Mouse (Mus musculus): ENCODE data around the gene Tmem59l. TPM values are rescaled to one million over a fixed set of nuclear protein-coding genes. Genes with fewer than 3 reads are reported as not detected.

Gene Tmem59l
- polyA plus RNA-seq, 1 experiment from 2014 or later: 61.5 TPM

DNA sequence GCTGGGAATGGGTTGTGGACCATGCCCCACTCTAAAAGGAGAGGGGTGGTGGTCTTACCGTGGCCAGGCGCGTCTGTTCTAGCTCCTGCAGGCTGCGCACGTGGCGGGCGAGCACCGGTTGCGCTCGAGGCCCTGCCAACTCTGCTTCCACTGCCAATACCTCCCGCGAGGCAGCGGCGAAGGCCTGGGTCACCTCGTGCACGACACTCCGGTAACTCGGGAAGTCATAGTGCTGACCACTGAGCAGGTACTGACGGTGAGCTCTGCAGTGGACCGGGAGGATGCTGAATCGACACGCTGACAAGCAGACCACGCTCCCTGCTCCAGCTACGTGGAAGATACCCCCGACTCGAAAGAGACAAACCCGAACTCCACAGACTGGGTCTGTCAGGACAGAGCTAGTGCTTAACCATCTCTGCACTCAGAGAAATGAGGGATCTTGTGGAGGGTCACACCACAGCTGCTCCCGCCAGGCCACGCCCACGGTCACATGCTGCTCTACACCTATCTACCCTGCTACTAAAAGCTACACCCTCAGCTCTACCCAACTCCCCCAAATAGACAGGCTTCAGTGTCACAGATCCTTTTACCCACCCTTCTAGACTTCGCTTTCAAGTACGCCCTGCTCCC lies 18.7 kb upstream of the Tmem59l start:
- 41% methylated on average over 32 of the region's 32 CpGs for WGBS
- no peaks in the 10 kb centered on the region for H3K9me3 ChIP-seq
- peaks cover 36% of the 10 kb centered on the region for H3K27me3 ChIP-seq
- H3K4me2 ChIP-seq (replicated peaks): peak overlapping the region; percentile 64
- peaks cover 32% of the 10 kb centered on the region for H3K36me3 ChIP-seq
- peak overlapping the region; percentile 89 for H3K27ac ChIP-seq
- H3K9ac ChIP-seq (replicated peaks): peak overlapping the region; percentile 78
- peak overlapping the region; percentile 55 for H3K4me3 ChIP-seq (replicated peaks)
- ATAC-seq: no peak
- H3K4me1 ChIP-seq (replicated peaks): peaks cover 50% of the 10 kb centered on the region

DNA sequence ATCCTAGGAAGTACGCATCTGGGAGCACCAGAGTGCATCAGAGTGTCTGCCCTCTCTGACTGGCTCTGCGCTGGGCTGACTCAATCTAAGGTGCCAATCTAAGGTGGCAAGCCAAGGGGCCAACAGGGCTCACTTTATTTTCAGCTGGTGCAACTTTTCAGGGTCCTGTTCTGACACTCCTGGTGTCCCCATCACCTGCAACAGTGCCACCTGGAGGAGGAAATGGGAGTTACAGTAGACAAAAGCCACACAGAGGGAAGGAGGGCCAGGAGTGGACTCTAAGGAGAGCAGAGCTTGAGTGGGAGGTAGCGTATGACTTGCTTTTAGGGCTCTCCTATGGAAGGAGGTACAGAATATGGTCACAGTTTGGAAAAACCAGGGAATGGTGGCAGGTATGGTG lies 17.7 kb upstream of the Tmem59l start:
- Histone ChIP-seq H3K27ac (no peak overlapping the region), H3K4me1 (replicated peaks) (peaks cover 51% of the 10 kb centered on the region), H3K27me3 (peaks cover 46% of the 10 kb centered on the region), H3K4me2 (replicated peaks) (peak overlapping the region; percentile 64; the same call in 1 of the 2 replicates), H3K36me3 (peaks cover 32% of the 10 kb centered on the region), H3K9me3 (no peaks in the 10 kb centered on the region), H3K9ac (replicated peaks) (no peak overlapping the region), H3K4me3 (replicated peaks) (no peak overlapping the region)
- WGBS: 77% methylated on average over 3 of the region's 3 CpGs
- no peak for ATAC-seq

DNA sequence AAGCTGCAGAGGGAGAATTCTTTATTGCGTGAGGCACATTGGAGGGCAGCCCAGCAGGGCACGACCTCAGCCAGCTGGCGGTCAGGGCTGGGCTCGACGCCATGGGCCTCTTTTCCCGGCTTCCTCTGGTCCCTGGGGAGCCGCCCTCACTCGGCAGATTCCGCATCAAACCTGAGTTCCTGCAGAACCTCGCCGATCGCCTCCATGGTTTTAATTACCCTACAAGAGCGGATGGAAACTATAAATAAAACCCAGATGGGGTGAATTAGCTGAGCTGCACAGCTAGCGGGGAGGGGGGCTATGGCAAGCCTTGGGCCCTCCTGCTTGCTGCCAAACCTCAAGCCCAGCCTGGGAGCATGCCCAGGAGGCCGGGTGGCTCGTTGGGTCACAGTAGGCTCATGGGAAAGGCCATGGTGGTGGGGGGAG lies 17.1 kb upstream of the Tmem59l start:
- no peaks in the 10 kb centered on the region for H3K9me3 ChIP-seq
- no peak overlapping the region for H3K4me2 ChIP-seq (replicated peaks)
- H3K4me3 ChIP-seq (replicated peaks): no peak overlapping the region
- peaks cover 32% of the 10 kb centered on the region for H3K36me3 ChIP-seq
- WGBS: 66% methylated on average over 16 of the region's 16 CpGs
- peaks cover 48% of the 10 kb centered on the region for H3K4me1 ChIP-seq (replicated peaks)
- H3K9ac ChIP-seq (replicated peaks): no peak overlapping the region
- H3K27me3 ChIP-seq: peaks cover 51% of the 10 kb centered on the region
- no peak for ATAC-seq
- no peak overlapping the region for H3K27ac ChIP-seq

DNA sequence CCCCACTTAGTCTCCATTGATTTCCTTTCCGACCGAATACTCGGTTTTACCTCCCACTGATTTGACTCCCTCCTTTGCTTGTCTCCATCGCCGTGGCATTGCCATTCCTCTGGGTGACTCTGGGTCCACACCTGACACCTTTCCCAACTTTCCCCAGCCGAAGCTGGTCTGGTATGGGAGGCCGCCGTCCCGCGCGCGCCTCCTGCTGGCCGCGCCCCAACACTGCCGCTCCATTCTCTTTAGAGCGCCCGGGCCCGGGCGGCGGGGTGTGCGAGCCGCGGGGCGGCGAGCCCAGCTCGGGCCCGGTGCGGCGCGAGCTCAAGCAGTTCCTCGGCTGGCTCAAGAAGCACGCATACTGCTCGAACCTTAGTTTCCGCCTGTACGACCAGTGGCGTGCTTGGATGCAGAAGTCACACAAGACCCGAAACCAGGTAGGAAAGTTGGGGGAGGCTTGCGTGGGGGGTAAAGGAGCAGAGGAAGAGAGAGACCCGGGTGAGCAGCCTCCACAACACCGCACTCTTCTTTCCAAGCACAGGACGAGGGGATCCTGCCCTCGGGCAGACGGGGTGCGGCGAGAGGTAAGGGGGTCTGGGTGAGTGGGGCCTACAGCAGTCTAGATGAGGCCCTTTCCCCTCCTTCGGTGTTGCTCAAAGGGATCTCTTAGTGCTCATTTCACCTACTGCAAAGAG lies 16.0 kb upstream of the Tmem59l start:
- H3K9me3 ChIP-seq: no peaks in the 10 kb centered on the region
- peaks cover 22% of the 10 kb centered on the region for H3K36me3 ChIP-seq
- H3K27me3 ChIP-seq: peaks cover 62% of the 10 kb centered on the region
- H3K27ac ChIP-seq: no peak overlapping the region
- WGBS: 12% methylated on average over 46 of the region's 46 CpGs
- peaks cover 38% of the 10 kb centered on the region for H3K4me1 ChIP-seq (replicated peaks)
- no peak overlapping the region for H3K4me3 ChIP-seq (replicated peaks)
- H3K4me2 ChIP-seq (replicated peaks): no peak overlapping the region
- no peak for ATAC-seq
- H3K9ac ChIP-seq (replicated peaks): 0 out of 2 replicates have a peak overlapping the region, but pooled peaks have one; percentile 5

DNA sequence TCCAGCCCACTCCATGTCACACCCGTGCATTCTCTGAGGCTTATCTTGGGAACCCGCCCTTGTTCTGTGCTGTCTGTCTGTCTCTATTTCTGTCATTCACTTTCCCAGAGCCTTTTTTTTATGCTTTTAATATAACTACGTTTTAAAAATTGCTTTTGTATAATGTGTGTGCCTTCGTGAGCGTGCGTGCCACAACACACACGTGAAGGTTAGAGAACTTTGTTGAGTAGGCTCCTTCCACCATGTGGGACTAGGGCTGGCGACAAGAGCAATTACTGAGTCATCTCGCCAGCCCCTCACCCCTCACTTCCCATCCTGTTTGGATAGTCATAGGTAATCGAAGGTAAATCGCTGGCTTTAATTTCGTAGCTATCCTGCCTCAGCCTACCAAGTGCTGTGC lies 15.4 kb upstream of the Tmem59l start:
- WGBS: 34% methylated on average over 12 of the region's 12 CpGs
- Histone ChIP-seq H3K9me3 (no peaks in the 10 kb centered on the region), H3K36me3 (peaks cover 17% of the 10 kb centered on the region), H3K4me3 (replicated peaks) (no peak overlapping the region), H3K4me1 (replicated peaks) (peaks cover 38% of the 10 kb centered on the region), H3K4me2 (replicated peaks) (no peak overlapping the region), H3K27ac (no peak overlapping the region), H3K9ac (replicated peaks) (no peak overlapping the region), H3K27me3 (peaks cover 69% of the 10 kb centered on the region)
- ATAC-seq: no peak

DNA sequence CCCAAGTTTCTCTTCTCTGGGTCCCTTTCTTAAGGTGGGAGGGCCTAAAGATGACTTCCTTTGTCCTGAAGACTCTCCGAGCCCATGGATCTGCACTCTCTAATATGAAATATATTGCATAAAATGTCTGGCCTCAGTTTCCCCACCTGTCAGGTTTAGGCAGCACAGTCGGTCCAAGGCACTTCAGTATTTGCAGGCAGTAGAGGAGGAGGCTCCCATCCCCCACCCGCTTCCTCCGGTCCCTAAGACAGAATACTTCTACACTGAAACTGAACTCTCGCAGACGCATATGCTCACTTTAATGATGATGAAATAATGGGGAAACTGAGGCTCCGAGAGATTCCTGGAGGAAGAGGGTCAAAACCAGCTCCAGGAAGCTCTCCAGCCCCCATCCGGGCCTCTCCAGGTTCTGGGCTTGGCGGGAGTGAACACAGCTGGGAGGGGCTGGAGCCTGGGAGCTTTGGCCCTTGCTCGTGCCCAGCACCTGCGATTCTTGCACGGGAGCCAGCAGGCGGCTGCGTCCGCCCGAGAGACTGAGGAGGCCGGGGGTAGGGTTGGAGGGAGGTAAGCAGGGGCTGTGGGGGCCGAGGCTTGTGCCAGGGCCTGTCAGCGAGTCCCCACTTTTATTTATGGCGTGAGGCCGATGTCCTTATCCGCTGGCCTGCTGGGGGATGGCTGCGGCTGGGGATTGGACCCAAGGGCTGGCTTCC lies 14.8 kb upstream of the Tmem59l start:
- Histone ChIP-seq H3K4me2 (replicated peaks) (no peak overlapping the region), H3K9me3 (no peaks in the 10 kb centered on the region), H3K27me3 (peaks cover 75% of the 10 kb centered on the region), H3K4me1 (replicated peaks) (peaks cover 38% of the 10 kb centered on the region), H3K4me3 (replicated peaks) (no peak overlapping the region), H3K36me3 (peaks cover 11% of the 10 kb centered on the region), H3K9ac (replicated peaks) (no peak overlapping the region; the same call in 1 of the 2 replicates), H3K27ac (no peak overlapping the region)
- no peak for ATAC-seq
- 7% methylated on average over 23 of the region's 23 CpGs for WGBS

DNA sequence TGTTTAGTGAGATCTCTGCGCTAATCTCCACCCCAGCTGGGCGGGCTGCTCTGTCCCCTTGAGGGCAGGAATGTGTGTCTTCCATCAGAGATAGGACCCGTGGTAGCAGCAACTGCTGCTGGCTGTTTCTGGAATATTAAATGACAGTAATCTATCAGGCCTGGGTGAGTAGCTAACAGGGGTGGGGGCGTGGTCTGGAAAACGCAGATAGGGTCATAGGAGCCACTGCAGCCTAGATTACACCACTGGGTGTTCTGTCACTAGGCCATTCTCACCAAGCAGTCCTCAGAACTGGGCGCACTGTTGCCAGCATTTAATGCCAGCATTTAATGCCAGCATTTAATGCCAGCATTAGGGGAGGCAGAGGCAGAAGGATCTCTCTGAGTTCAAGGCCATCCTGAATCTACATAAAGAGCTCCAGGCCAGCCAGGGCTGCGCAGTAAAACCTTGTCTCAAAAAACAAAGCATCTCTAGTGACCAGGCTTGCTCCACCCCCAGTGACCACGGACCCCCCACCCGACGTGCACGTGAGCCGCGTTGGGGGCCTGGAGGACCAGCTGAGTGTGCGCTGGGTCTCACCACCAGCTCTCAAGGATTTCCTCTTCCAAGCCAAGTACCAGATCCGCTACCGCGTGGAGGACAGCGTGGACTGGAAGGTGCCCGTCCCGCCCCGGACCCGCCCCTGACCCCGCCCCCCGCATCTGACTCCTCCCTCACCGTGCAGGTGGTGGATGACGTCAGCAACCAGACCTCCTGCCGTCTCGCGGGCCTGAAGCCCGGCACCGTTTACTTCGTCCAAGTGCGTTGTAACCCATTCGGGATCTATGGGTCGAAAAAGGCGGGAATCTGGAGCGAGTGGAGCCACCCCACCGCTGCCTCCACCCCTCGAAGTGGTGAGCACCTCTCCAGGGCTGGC lies 13.5 kb upstream of the Tmem59l start:
- no peaks in the 10 kb centered on the region for H3K9me3 ChIP-seq
- H3K36me3 ChIP-seq: peaks cover 11% of the 10 kb centered on the region; the same call in 1 of the 2 replicates
- 0 out of 2 replicates have a peak overlapping the region, but pooled peaks have one; percentile 3 for H3K4me3 ChIP-seq (replicated peaks)
- H3K27me3 ChIP-seq: peaks cover 88% of the 10 kb centered on the region
- H3K4me1 ChIP-seq (replicated peaks): peaks cover 33% of the 10 kb centered on the region
- no peak for ATAC-seq
- no peak overlapping the region for H3K27ac ChIP-seq
- peak overlapping the region; percentile 29 for H3K4me2 ChIP-seq (replicated peaks)
- 5% methylated on average over 39 of the region's 39 CpGs for WGBS
- no peak overlapping the region for H3K9ac ChIP-seq (replicated peaks)

DNA sequence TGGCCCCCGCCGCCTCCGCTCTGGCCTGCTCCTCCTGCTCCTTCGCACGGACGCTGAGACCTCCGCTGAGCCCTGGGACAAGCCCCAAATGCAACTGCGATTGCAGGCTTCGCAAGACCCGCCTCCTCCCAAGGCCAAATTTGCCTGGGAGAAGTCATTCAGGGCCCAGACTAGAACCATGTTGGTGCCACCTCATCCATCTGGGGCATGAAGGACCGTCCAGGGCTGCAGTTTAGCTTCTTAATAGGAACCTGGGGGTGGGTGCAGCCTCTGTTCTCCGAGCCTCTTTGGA lies 8.6 kb upstream of the Tmem59l start:
- Histone ChIP-seq H3K27ac (no peak overlapping the region), H3K36me3 (no peaks in the 10 kb centered on the region), H3K9ac (replicated peaks) (no peak overlapping the region), H3K9me3 (no peaks in the 10 kb centered on the region), H3K4me1 (replicated peaks) (peaks cover 40% of the 10 kb centered on the region), H3K27me3 (peaks cover 100% of the 10 kb centered on the region), H3K4me2 (replicated peaks) (peak overlapping the region; percentile 31), H3K4me3 (replicated peaks) (no peak overlapping the region; the same call in 1 of the 2 replicates)
- 5% methylated on average over 12 of the region's 12 CpGs for WGBS
- ATAC-seq: no peak

DNA sequence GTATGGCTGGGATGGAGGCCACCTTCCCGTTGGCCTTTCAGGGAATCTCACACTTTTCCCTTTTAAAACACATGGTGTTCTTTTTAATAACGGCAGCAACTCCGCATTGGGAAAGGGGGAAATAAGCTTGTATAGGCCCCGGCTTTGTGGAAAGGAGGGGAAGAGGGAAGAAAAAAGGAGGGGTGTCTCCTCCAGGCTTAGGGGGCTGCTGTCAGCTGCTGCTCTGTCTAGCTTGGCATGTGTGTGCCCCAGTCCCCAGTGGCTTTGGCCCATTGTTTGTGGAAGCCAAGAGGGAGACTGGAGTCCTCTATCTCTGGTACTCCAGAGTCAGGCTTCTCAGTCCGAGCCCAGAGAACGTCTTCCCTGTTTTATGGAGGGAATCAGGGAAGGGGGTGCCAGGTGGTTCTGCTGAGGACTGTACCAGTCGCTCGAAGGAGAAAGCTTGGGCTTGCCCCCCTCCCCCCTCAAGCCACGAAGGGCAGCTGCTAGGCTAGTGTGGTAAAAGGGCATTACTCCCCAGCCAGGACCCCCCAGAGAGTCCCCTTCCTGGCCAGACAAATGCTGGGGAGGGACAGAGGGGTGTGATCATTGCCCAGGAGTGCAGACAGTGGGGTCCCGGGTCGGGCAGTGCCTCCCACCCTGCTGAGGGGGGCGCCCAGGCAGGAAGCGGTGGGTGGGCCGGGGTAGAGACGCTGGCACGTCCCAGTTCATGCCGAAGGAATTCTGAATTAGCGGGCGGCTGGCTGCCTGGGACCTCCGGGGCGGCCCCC lies 8.0 kb upstream of the Tmem59l start:
- WGBS: 2% methylated on average over 20 of the region's 21 CpGs
- ATAC-seq: no peak
- Histone ChIP-seq H3K9ac (replicated peaks) (no peak overlapping the region), H3K27me3 (peaks cover 100% of the 10 kb centered on the region), H3K36me3 (no peaks in the 10 kb centered on the region), H3K27ac (no peak overlapping the region), H3K4me2 (replicated peaks) (peak overlapping the region; percentile 31), H3K4me3 (replicated peaks) (no peak overlapping the region; the same call in 1 of the 2 replicates), H3K9me3 (no peaks in the 10 kb centered on the region), H3K4me1 (replicated peaks) (peaks cover 39% of the 10 kb centered on the region)

DNA sequence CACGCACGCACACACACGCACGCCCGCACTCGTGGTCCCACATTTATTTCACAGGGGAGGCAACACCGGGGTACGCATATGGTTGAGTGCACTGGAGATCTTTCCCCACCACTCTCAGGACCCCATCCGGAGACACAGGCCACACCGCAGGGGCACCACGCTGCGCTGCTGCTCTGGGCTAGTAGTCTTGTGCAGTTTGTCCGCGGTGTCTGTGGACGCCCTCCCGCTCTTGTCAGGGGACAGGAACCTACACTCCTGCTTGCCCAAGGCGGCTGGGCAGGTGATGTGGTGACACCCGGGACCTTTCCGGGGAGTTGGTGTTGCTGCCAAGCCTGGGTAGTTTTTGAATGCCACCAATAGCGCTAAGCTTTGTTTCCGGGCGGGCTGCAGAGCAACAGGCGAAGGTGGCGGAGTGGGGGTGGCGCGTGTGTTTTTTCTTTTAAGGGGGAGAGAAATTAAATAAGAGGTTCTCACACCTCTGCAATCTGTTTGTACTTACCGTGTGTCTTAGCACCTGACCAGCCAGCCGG lies 7.3 kb upstream of the Tmem59l start:
- peak overlapping the region; percentile 4; the same call in 1 of the 2 replicates for H3K4me3 ChIP-seq (replicated peaks)
- H3K4me2 ChIP-seq (replicated peaks): peak overlapping the region; percentile 14; the same call in 1 of the 2 replicates
- peaks cover 42% of the 10 kb centered on the region for H3K4me1 ChIP-seq (replicated peaks)
- no peaks in the 10 kb centered on the region for H3K36me3 ChIP-seq
- H3K27me3 ChIP-seq: peaks cover 100% of the 10 kb centered on the region
- no peak for ATAC-seq
- no peak overlapping the region for H3K9ac ChIP-seq (replicated peaks)
- WGBS: 2% methylated on average over 28 of the region's 28 CpGs
- H3K27ac ChIP-seq: no peak overlapping the region
- no peaks in the 10 kb centered on the region for H3K9me3 ChIP-seq
